Mouse (Mus musculus): Measurements from ENCODE around the gene Plcg1.
A peak's percentile ranks its signal among the peaks of the same experiment; 100 is the strongest.

Gene Plcg1

GRCm38 (mm10) chr2:160731117-160731838, at the start of gene Plcg1:
Gene Plcg1 (plus strand): TSS chr2:160731300.
- peak; percentile 96 for DNase-seq (ENCODE audit: low read depth, low spot score)

- DNase-seq (ENCODE audit: low read depth, low spot score) = peak; percentile 26
These were observed 30.8 kb upstream of the Plcg1 start for GRCm38 (mm10) chr2:160700271-160700670.

- DNase-seq (ENCODE audit: low read depth, low spot score) = no peak
These were observed 29.5 kb upstream of the Plcg1 start for GRCm38 (mm10) chr2:160701603-160702002.

GRCm38 (mm10) chr2:160702824-160703223, 28.3 kb upstream of the Plcg1 start:
- no peak for DNase-seq (ENCODE audit: low read depth, low spot score)

GRCm38 (mm10) chr2:160707673-160708072, 23.4 kb upstream of the Plcg1 start:
- DNase-seq (ENCODE audit: low read depth, low spot score) = no peak

GRCm38 (mm10) chr2:160715463-160716030, 15.6 kb upstream of the Plcg1 start:
- DNase-seq (ENCODE audit: low read depth, low spot score) = no peak

GRCm38 (mm10) chr2:160717269-160717668, 13.8 kb upstream of the Plcg1 start:
- peak; percentile 76 for DNase-seq (ENCODE audit: low read depth, low spot score)

GRCm38 (mm10) chr2:160718811-160719210, 12.3 kb upstream of the Plcg1 start:
- no peak for DNase-seq (ENCODE audit: low read depth, low spot score)

- no peak for DNase-seq (ENCODE audit: low read depth, low spot score)
These were observed 8.4 kb upstream of the Plcg1 start for GRCm38 (mm10) chr2:160722714-160723113.

GRCm38 (mm10) chr2:160723613-160724375, 7.3 kb upstream of the Plcg1 start:
- no peak for DNase-seq (ENCODE audit: low read depth, low spot score)

- DNase-seq (ENCODE audit: low read depth, low spot score) = no peak
These were observed 6.6 kb upstream of the Plcg1 start for GRCm38 (mm10) chr2:160724536-160724935.

GRCm38 (mm10) chr2:160725877-160726864, 4.9 kb upstream of the Plcg1 start:
- no peak for DNase-seq (ENCODE audit: low read depth, low spot score)

- no peak for DNase-seq (ENCODE audit: low read depth, low spot score)
These were observed 2.1 kb upstream of the Plcg1 start for GRCm38 (mm10) chr2:160728972-160729371.

- no peak for DNase-seq (ENCODE audit: low read depth, low spot score)
These were observed 1.7 kb upstream of the Plcg1 start for GRCm38 (mm10) chr2:160729436-160729835.

- peak; percentile 21 for DNase-seq (ENCODE audit: low read depth, low spot score)
These were observed 976 bp upstream of the Plcg1 start for GRCm38 (mm10) chr2:160729851-160730796.

GRCm38 (mm10) chr2:160730797-160731116, 343 bp upstream of the Plcg1 start:
- no peak for DNase-seq (ENCODE audit: low read depth, low spot score)

- DNase-seq (ENCODE audit: low read depth, low spot score) = peak; percentile 54
These were observed 750 bp downstream of the Plcg1 start for GRCm38 (mm10) chr2:160731839-160732261.

GRCm38 (mm10) chr2:160732420-160732995, 1.4 kb downstream of the Plcg1 start:
- DNase-seq (ENCODE audit: low read depth, low spot score) = no peak

- no peak for DNase-seq (ENCODE audit: low read depth, low spot score)
These were observed 2.0 kb downstream of the Plcg1 start for GRCm38 (mm10) chr2:160733131-160733531.

GRCm38 (mm10) chr2:160734331-160734730, 3.2 kb downstream of the Plcg1 start:
- no peak for DNase-seq (ENCODE audit: low read depth, low spot score)
